Mouse (Mus musculus): Measurements from ENCODE around the gene Smg1.

GRCm38 (mm10) chr7:118184604-118185003 lies 58.9 kb downstream of the Smg1 start:
- TF ChIP-seq CTCF (IDR thresholded peaks at IDR 0.05; ENCODE audit: low read depth, low read length) (no peak), TAL1 (conservative IDR thresholded peaks at IDR 0.05; ENCODE audit: low read depth, low read length) (no peak)

All from G1E (cell line).